Mouse (Mus musculus) Patski (cell line): ENCODE measurements around the gene Rabgef1. TPM values are rescaled to one million over a fixed set of nuclear protein-coding genes. Genes with fewer than 3 reads are reported as not detected.

ENCODE experiments used
- ATAC-seq: fragments of 100-300 bp; one replicate; pipeline ENCODE4 v1.8.0; 2021
- CTCF ChIA-PET: fragments of 350-600 bp; sonication (Branson Sonifier 250); formaldehyde crosslinking; loops from one replicate; lab custom pipeline; 2022; ENCODE audit warnings: inconsistent platforms; lab: Charles Lee
- POLR2A ChIA-PET: fragments of 350-600 bp; sonication (Branson Sonifier 250); formaldehyde crosslinking; loops from one replicate; lab custom pipeline; 2022; ENCODE audit warnings: antibody characterized with exemption, inconsistent platforms; lab: Charles Lee
- DNase-seq: peaks from one replicate; pipeline ENCODE4 v3.0.0-alpha.2; 2011; ENCODE audit warnings: low read depth, low spot score
- H3K27me3 ChIP-seq: fragments of 371-371 bp; one replicate; pipeline ENCODE4 v1.5.1; 2021
- CTCF ChIP-seq: fragments of 100-300 bp; IDR thresholded peaks from one replicate; pipeline ENCODE4 v1.5.1; 2021
- in situ Hi-C: fragments of 300-500 bp; cut with MboI; formaldehyde crosslinking; loops from 3 replicates; pipeline ENCODE4 v1.11.1; 2018; ENCODE audit warnings: low pct_unique_long_range_greater_than_20kb, mixed read lengths
- polyA plus RNA-seq: library from polyadenylated mRNA; unstranded; gene quantifications from one replicate; pipeline ENCODE4 v1.2.3, GENCODE M21; 2021

Gene Rabgef1
- 33.6 TPM for polyA plus RNA-seq

- ChIA-PET CTCF (no interaction called here), POLR2A (interaction anchor here (0.8 kb wide), 1 partner anchor 21 kb away, joined by 3 read pairs; no protein-coding TSS in a partner anchor)
- peak; percentile 67 for DNase-seq
- no peaks in the 10 kb centered on the region for H3K27me3 ChIP-seq
- in situ Hi-C loops: no loop called here
- TF ChIP-seq CTCF: no peak
- ATAC-seq: peak; percentile 83
These were observed at the start of gene Rabgef1 for GRCm38 (mm10) chr5:130171423-130171954. Gene Rabgef1, plus strand, starts transcription at chr5:130171798.

GRCm38 (mm10) chr5:130122355-130122754 is 49.2 kb upstream of the Rabgef1 start:
- ChIA-PET CTCF (interaction anchor here (0.8 to 1.4 kb wide), 3 partner anchors 8 to 26 kb away, joined by 3 read pairs; no protein-coding TSS in a partner anchor), POLR2A (no interaction called here)
- no peak for TF ChIP-seq CTCF
- DNase-seq: no peak
- in situ Hi-C loops: no loop called here
- no peaks in the 10 kb centered on the region for H3K27me3 ChIP-seq
- ATAC-seq: no peak

- DNase-seq (no peak), ATAC-seq (no peak)
- no peak for TF ChIP-seq CTCF
- ChIA-PET POLR2A (interaction anchor here (1.1 kb wide), 1 partner anchor 13 kb away, joined by 4 read pairs; no protein-coding TSS in a partner anchor), CTCF (interaction anchor here (0.8 kb wide), 1 partner anchor 15 kb away, joined by 3 read pairs; no protein-coding TSS in a partner anchor)
- in situ Hi-C loops: no loop called here
- no peaks in the 10 kb centered on the region for H3K27me3 ChIP-seq
These were observed 47.3 kb upstream of the Rabgef1 start for GRCm38 (mm10) chr5:130124271-130124670.

- TF ChIP-seq CTCF: no peak
- DNase-seq: no peak
- POLR2A ChIA-PET: interaction anchor here (0.6 kb wide), 2 partner anchors 187 to 1077 kb away, joined by 3 to 7 read pairs; partner anchors contain the start of gene Vkorc1l1
- in situ Hi-C loops: loop anchor here (5.0 kb wide), 1 partner anchor 62 kb away; no protein-coding TSS in a partner anchor
- H3K27me3 ChIP-seq: no peaks in the 10 kb centered on the region
- CTCF ChIA-PET: interaction anchor here (0.7 to 2.8 kb wide), 8 partner anchors 8 to 64 kb away, joined by 3 to 19 read pairs (median 4); no protein-coding TSS in a partner anchor
- no peak for ATAC-seq
These were observed 42.7 kb upstream of the Rabgef1 start for GRCm38 (mm10) chr5:130128686-130129523.

- DNase-seq: no peak
- no peak for ATAC-seq
- in situ Hi-C loops: loop anchor here (5.0 kb wide), 1 partner anchor 62 kb away; no protein-coding TSS in a partner anchor
- H3K27me3 ChIP-seq: no peaks in the 10 kb centered on the region
- CTCF ChIA-PET: interaction anchor here (1.0 to 2.8 kb wide), 8 partner anchors 10 to 91 kb away, joined by 3 to 19 read pairs (median 5); no protein-coding TSS in a partner anchor
- POLR2A ChIA-PET: interaction anchor here (0.6 kb wide), 1 partner anchor 1077 kb away, joined by 3 read pairs; no protein-coding TSS in a partner anchor
- TF ChIP-seq CTCF: no peak
These were observed 42.1 kb upstream of the Rabgef1 start for GRCm38 (mm10) chr5:130129524-130129793.

GRCm38 (mm10) chr5:130136597-130136996 is 35.0 kb upstream of the Rabgef1 start:
- no peaks in the 10 kb centered on the region for H3K27me3 ChIP-seq
- POLR2A ChIA-PET: no interaction called here
- DNase-seq (no peak), ATAC-seq (no peak)
- in situ Hi-C loops: no loop called here
- TF ChIP-seq CTCF: no peak
- CTCF ChIA-PET: interaction anchor here (1.0 kb wide), 1 partner anchor 122 kb away, joined by 3 read pairs; no protein-coding TSS in a partner anchor

- in situ Hi-C loops: no loop called here
- ATAC-seq (peak; percentile 33), DNase-seq (peak; percentile 42)
- ChIA-PET CTCF (interaction anchor here (0.7 to 4.2 kb wide), 22 partner anchors 10 to 244 kb away, joined by 3 to 31 read pairs (median 4); partner anchors contain the start of gene Zbed5), POLR2A (no interaction called here)
- H3K27me3 ChIP-seq: no peaks in the 10 kb centered on the region
- peak; percentile 96 for TF ChIP-seq CTCF
These were observed 32.2 kb upstream of the Rabgef1 start for GRCm38 (mm10) chr5:130139393-130139792.

GRCm38 (mm10) chr5:130141138-130141537 is 30.5 kb upstream of the Rabgef1 start:
- TF ChIP-seq CTCF: no peak
- ATAC-seq (no peak), DNase-seq (no peak)
- CTCF ChIA-PET: interaction anchor here (1.1 to 4.2 kb wide), 4 partner anchors 32 to 105 kb away, joined by 3 to 31 read pairs (median 8); no protein-coding TSS in a partner anchor
- no peaks in the 10 kb centered on the region for H3K27me3 ChIP-seq
- in situ Hi-C loops: no loop called here
- POLR2A ChIA-PET: interaction anchor here (0.6 to 0.7 kb wide), 2 partner anchors 65 to 266 kb away, joined by 3 read pairs; no protein-coding TSS in a partner anchor

- POLR2A ChIA-PET: no interaction called here
- TF ChIP-seq CTCF: no peak
- CTCF ChIA-PET: interaction anchor here (0.9 to 2.0 kb wide), 4 partner anchors 9 to 104 kb away, joined by 3 to 9 read pairs (median 4); no protein-coding TSS in a partner anchor
- DNase-seq: no peak
- ATAC-seq: no peak
- in situ Hi-C loops: no loop called here
- no peaks in the 10 kb centered on the region for H3K27me3 ChIP-seq
These were observed 29.6 kb upstream of the Rabgef1 start for GRCm38 (mm10) chr5:130142041-130142440.

GRCm38 (mm10) chr5:130143101-130143500 is 28.5 kb upstream of the Rabgef1 start:
- POLR2A ChIA-PET: no interaction called here
- CTCF ChIA-PET: interaction anchor here (1.2 to 2.0 kb wide), 3 partner anchors 14 to 105 kb away, joined by 3 to 9 read pairs (median 5); no protein-coding TSS in a partner anchor

More at GRCm38 (mm10) chr5:130143101-130143500, 28.5 kb upstream of the Rabgef1 start:
- ATAC-seq (no peak), DNase-seq (no peak)
- H3K27me3 ChIP-seq: no peaks in the 10 kb centered on the region
- TF ChIP-seq CTCF: no peak
- in situ Hi-C loops: no loop called here
